Mouse (Mus musculus): ENCODE measurements around the gene 3110082J24Rik. TPM values are rescaled to one million over a fixed set of nuclear protein-coding genes. Genes with fewer than 3 reads are reported as not detected.

Gene 3110082J24Rik
- total RNA-seq, 2 experiments from 2014 or later = not detected

DNA sequence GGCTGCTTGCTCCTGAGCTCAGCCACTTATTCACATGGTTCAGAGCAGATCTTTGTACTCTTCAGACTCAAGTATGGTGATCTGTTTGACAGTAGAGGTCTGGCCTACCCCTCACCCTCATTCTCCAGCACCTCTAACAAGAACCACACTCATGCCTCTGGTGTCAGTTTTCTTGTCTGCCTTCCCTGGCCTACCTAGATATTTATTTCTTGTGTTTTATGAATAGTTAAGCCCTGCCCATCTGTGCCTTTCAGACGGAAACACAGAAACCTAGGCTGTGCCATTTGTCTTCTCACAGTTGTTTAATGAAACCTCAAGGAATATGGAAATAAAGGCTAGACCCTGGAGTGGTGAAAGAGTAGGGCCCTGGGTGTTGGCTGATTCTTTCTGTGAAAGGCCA, 12.1 kb upstream of the 3110082J24Rik start:
- DNase-seq (ENCODE audit: low spot score in 2 of 2) = no peak

DNA sequence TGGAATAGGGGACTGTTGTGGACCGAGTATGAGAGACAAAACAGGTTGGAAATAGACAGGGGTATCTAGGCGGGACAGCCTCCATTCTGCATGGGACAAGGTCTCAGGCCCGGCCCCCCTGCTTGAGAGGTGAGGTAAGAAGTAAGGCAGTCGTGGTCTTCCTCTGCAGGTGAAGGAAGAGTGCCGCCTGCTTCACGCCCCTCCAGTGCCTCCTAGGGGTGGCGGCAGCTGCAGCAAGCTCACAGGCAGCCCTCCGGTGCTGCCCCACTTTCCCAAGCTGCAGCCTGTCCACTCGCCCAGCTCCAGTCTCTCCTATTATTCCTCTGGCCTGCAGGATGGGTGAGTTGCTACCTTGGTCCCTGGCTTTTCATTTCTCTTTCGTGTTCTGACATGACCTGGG, 9.8 kb upstream of the 3110082J24Rik start:
- no peak for DNase-seq (ENCODE audit: low spot score in 2 of 2)

DNA sequence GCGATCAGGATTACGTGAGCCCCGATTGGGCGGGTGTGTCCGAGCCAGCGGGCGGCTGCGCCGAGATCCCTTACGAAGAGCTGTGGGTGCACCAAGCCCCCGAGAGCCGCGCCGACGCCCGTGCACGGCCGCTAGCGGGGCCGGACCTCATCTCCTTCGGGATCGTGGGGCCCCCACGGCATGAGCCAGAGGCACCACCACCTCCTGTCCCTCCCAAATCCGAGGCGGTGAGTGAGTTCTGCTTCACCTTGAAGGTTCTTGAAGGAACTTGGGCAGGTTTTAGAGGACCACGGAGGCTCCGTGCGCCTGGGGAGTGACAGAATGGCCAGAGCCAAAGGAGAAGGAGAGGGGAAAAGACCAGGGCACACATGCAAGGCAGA, 8.9 kb upstream of the 3110082J24Rik start:
- DNase-seq (ENCODE audit: low spot score in 2 of 2) = no peak

DNA sequence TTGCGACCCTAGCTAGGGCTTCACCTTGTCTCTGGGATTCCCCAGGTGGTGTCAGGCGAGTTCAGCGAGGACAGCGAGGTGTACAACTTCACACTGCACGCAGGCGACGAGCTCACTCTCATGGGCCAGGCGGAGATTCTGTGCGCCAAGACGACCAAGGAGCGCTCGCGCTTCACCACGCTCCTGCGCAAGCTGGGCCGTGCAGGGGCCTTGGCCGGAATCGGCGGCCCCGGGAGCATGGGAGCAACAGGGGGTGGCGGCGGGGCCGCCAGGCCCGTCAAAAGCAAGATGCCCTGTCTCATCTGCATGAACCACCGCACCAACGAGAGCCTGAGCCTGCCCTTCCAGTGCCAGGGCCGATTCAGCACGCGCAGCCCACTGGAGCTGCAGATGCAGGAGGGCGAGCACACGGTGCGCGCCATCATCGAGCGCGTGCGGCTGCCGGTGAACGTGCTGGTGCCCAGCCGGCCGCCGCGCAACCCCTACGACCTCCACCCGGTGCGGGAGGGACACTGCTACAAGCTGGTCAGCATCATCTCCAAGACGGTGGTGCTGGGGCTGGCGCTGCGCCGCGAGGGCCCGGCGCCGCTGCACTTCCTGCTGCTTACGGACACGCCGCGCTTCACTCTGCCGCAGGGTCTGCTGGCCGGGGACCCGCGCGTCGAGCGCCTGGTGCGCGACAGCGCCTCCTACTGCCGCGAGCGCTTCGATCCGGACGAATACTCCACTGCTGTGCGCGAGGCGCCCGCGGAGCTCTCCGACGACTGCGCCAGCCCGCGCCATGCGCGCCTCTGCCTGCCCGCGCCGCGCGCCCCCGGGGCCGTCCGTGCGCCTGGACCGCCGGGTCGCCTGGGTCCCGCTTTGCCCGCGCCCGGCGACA, 8.2 kb upstream of the 3110082J24Rik start:
- DNase-seq (ENCODE audit: low spot score in 2 of 2) = peak in 1 of 2 experiments; percentile 42

DNA sequence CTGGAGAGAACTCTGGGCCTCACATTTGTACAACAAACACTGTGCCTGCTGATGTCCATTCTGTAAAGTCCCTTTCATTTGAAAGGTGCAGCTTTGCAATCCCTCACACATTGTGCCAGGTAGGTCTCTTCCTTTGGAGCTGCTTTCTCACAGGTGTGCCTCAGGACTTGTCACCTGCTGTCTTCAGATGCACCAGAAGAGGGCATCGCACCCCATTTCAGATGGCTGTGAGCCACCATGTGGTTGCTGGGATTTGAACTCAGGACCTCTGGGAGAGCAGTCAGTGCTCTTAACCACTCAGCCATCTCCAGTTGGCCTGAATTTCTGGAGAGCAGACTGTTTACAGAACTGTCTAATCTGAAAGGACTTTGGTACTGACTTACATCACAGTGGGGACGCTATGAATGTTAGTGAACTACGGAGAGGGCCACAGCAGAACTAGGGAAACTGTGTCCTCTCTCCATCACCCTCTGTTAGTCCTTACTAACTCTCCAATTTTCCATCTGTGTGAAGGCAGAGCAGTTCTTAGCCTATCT, 6.7 kb upstream of the 3110082J24Rik start:
- DNase-seq (ENCODE audit: low spot score in 2 of 2) = no peak

DNA sequence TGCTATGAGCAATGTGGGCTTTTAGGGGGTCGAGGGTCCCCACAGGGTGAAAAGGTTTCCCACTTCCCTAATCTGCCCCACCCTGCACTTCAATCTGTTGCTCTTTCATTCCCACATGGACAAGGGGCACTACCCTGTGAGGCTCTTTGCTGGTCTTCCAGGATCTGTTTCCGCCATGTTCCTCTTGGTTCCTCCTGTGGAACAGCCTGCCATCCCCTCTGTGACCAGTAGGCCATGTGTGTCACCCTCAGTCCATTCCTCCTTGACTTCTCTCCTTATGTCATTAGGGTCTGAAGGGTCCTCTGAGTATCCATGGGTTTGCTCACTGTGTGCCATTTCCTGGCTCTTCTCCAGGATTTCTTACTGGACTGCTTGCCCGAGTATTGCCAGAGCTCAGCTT, 5.9 kb upstream of the 3110082J24Rik start:
- DNase-seq (ENCODE audit: low spot score in 2 of 2) = no peak

DNA sequence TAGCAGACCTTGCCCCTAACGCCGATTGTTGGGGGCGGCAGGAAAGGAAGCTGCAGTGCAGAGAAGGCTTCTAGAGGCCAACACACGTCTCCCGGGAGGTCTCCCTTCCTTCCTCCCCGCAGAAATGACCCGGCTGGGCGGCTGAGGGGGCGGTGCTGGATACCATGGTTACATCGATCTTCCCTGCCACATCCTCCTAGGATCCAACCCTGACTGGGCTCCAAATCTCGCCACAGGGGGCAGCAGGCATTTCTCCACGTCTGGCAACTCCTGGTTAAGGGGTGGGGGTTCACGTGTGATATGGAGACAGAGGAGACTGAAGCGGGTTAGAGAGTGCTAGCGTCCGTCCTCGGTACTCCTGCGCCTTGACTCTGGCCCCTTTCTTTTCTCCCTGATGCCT, 5.2 kb upstream of the 3110082J24Rik start:
- DNase-seq (ENCODE audit: low spot score in 2 of 2) = no peak

DNA sequence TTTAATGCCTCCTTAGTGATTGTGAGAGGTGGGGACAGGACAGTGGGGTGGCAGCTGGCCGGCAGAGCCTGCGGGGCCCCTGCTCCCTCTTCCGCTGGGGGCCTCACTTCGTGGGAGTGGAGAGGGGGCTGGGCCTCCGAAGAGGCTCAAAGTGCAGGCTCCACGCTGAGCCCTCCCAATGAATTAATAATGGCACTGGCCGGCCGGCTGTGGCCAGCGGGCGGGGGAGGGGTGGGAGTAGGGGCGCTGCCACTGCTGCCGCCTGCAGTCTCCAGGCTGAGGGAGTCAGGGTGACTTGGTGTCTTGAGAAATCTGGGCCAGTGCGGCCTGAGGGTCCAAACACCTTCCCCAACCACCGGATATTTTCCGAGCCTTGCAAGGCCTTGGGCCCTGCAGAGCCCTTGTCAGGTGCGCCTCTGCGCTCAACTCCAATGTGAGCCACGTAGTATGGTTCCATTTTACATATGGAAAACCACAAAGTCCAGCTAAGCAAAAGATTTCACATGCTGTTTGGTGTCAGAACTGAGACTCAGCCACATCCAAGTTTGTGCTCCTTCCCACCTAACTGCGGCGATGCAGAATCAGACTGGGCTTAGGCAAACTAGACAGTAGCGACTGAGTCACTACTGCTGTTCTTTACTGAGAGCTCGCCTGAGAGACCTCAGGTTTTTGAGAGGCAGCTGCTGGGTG, 4.6 kb upstream of the 3110082J24Rik start:
- no peak for DNase-seq (ENCODE audit: low spot score in 2 of 2)

DNA sequence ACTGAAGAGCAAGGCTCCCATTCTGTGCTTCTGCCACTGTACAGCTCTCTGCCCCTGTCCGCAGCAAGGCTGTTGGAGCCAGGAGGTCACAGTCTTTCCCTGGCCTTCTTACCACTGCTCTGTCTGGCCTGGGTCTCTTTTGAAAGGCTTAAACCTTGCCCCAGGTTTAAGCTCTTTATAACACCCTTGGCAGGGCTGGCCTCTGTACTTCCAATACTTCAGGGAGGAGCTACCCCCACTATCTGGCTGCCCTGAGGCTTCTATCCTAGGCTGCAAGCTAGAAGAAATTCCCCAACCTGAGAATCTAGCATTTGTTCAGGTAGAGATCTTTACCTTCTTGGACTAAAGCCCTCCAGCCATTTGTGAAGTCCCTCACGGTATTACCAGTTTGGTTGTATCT, 4.0 kb upstream of the 3110082J24Rik start:
- no peak for DNase-seq (ENCODE audit: low spot score in 2 of 2)

DNA sequence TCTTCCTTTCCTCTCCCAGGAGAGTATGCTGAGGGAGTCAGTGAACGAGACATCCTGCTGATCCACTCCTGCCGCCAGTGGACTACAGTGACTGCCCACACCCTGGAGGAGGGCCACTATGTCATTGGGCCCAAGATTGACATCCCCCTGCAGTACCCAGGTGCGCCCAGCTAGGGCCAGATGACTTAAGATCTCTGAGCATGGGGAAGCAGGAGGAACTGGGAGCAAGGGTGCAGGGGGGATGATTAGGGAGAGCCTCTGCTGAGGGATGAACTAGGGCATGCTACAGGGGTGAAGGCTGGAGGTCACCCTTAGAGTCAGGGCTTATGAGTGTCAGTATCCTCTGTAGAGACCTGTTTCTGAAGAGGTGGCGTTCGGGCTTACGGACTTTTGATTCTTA, 2.3 kb upstream of the 3110082J24Rik start:
- no peak for DNase-seq (ENCODE audit: low spot score in 2 of 2)

DNA sequence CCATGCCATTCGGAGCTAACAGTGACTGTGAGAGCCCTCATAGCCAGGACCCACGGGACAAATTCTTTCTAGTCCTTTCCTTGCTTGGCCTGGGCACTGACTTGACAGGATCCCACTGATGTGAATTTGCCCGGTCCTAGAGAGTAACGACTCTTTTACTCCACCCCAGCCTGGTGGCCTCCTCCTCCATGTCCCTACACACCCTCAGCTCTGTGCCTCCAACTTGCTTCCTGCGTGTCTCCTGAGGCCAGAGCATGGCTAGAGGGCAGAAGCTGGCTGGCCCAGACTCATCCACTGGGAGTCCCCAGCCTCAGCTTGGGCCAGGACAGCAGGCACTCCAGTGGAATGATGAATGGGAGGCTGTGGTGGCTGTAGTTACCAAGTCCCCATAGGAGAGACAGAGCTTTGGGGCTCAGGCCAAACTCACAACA, 1.7 kb upstream of the 3110082J24Rik start:
- no peak for DNase-seq (ENCODE audit: low spot score in 2 of 2)

DNA sequence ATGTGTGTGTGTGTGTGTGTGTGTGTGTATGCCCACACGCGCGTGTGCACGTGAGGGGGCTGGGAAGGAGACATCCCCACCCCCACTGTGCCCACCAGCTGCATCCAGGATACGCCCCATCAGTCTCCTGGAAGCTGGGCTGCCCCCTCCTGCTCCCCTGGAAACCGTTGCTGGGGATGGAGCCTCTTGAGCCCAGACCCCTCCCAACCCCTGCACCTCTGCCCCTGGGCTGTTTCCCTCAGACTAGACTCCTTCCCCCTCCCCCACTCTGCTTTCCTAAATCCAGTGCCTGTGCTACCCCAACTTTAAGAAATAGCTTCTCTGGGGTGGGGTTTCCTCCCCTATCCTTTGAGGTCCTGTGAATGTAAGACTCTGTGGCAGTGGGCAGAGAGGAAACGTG, 1.3 kb upstream of the 3110082J24Rik start:
- no peak for DNase-seq (ENCODE audit: low spot score in 2 of 2)

DNA sequence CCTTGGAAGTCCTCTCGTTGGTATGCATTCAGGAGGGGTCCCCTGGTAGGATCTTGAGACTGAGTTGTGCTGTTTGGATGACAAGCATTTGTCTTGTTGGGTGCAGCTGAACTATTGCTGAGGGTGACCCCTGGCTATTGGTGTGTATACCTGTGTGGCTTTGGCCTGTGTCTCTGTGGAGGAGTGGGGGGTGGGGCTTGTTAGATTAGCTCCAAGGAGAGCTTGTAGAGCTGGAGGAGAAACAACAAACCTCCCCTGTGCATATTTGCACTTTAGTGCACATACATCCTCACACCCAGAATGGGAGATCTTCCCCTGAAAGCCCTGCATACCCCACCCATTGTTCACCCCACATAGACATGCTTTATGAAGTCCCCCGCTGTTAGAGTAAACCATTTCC, 870 bp upstream of the 3110082J24Rik start:
- no peak for DNase-seq (ENCODE audit: low spot score in 2 of 2)

DNA sequence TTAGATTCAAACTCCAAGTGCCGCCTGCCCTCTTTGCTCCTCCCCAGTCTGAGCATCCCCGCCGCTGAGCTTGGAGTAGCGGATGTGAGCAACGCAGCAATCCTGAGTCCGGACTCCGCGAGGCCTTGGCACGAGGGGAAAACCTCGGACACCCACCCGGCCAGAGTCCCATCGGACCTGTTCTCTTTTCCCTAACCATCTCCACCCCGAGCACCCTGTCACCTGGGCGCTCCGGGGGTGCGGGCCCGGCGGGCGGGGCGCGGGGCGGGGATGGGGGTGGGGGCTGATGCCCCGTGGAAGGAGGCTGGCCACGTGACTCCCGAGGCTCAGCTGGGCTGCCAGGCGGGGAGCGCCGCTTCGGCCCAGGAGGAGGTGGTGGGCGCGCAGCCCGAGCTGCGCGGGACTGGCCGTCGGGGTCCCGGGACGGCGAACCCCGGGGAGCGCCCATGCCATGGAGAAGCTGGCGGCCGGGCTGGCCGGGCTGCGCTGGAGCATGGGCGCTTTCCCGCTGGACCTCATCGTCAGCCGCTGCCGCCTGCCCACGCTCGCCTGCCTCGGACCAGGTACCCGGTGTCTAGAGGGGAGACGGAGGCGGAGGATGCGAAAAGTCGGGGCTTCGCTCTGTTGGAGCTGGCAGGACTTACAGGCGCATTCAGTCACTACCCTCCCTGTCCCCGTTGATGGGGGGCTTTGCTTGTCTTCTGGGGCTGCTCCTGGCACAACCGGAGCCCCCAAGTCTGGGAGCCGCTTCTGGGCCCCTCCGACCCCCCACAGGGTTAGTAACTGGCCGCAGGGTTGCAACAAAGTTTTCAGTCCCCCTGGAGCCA, 832 bp downstream of the 3110082J24Rik start, which contains the start of gene Garem2:
TSS of gene Garem2 (plus strand) at position 321 of the 827 bp plus-strand sequence.
- peak in 1 of 2 experiments; percentile 30 for DNase-seq (ENCODE audit: low spot score in 2 of 2)

DNA sequence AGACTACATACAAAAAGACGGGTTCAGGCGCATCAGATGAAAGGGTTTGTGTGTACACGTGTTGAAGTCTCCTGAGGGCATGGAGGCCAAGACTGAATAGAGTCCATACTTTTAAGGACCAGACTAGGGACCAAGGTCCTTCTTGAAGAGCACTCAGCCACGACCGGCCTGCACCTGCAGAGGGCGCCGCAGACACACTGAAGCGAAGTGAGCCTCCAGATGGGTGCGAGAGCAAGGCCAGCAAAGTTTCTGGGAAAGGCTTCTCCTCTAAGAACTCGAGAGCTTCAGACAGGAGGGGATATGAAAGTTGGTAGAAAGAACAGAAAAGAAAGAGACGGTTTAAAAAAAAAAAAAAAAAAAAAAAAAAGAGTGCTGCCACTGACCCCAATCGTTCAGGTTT, 1.5 kb downstream of the 3110082J24Rik start:
- peak; percentile 47 to 65 for DNase-seq (ENCODE audit: low spot score in 2 of 2)

DNA sequence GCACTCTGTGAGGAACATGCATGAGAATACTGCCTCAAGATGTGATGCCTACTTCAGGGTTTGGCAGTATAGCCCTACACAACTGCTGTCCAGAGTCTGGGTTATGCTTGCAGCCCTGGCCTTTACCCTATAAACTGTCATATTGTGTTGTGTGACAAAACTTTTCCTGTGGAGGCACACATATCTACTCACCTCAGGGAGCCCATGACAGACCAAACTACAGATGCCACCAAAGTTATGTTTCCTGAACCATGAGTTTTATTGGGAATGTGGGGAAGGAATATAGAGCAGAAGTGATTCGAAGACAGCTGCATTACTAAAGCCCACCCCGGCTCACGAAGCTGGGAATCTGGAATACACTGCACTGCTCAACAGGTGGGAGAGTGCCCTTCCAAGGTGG, 2.5 kb downstream of the 3110082J24Rik start:
- no peak for DNase-seq (ENCODE audit: low spot score in 2 of 2)

DNA sequence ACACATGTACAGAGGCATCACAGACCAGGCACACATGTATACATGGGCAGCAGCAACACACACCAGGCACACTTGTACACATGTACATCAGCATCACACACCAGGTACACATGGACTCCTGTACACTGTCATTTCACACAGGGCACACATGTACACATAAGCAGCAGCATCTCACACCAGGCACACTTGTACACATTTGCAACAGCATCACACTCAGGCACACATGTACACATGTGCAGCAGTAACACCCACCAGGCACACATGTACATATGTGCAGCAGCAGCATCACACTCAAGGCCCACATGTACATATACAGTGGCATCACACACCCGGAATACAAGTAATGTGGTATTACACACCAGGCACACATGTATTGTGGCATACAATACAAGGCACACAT, 7.6 kb downstream of the 3110082J24Rik start:
- no peak for DNase-seq (ENCODE audit: low spot score in 2 of 2)

DNA sequence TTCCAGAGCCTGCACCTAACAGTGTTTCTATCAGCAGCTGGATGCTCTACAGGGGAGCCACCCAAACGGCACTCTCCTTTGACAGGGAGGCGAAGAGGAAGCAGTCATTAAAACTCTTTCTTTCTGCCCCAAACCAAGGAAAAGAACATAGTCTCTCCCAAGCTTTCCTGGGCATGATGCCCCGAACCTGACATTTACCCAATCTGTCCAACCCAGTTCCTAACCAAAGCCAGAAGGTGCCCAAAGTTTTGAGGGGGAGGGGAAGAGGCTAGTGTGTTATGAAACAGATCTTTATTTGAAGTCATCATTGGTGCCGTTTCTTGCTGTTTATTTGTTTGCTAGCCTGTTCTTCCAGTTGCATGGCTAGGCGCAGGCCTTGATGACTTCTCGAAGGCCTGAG, 10.2 kb downstream of the 3110082J24Rik start:
- no peak for DNase-seq (ENCODE audit: low spot score in 2 of 2)

DNA sequence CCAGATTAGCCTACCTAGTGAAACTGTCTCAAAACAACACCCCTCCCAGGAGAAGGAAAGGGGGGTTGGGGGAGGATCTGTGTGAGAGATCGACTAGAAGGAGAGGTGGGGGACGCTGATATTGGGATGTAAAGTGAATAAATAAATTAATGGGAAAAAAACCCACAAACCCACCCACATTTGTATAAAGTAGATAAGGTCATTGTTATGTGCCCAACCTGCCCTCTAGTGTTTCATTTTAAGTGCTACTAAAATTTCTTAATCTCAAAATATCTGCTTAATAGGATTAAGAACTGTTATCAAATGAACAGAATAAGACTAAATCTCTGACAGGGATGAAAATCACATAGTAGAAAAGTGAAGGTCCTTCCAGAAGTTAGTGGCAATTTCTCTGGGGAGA, 11.5 kb downstream of the 3110082J24Rik start:
- no peak for DNase-seq (ENCODE audit: low spot score in 2 of 2)

DNA sequence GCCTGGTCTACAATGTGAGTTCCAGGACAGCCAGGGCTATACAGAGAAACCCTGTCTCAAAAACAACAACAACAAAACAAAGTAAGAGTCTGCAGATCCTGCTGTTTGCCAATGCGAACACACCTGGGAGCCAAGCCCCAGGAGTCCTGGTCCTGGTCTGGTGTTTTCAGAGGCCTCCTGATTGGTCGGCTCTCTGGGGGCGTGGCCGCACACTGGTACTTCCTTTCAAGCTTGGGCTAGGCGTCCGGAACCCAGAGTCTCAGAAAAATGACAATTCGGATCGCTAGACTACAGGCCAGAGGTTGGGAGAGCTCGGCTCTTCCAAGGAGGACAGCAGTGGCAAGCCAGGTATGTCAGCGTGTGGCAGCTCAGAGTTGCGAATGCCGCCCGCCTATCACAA, 13.2 kb downstream of the 3110082J24Rik start:
- no peak for DNase-seq (ENCODE audit: low spot score in 2 of 2)
